Mouse (Mus musculus): ENCODE data around the gene Fbxl8. TPM values are rescaled to one million over a fixed set of nuclear protein-coding genes. Genes with fewer than 3 reads are reported as not detected.

Fbxl8 gene
- total and polyA plus RNA-seq, 2 experiments from 2014 or later = 1.2 to 3.1 TPM

DNA sequence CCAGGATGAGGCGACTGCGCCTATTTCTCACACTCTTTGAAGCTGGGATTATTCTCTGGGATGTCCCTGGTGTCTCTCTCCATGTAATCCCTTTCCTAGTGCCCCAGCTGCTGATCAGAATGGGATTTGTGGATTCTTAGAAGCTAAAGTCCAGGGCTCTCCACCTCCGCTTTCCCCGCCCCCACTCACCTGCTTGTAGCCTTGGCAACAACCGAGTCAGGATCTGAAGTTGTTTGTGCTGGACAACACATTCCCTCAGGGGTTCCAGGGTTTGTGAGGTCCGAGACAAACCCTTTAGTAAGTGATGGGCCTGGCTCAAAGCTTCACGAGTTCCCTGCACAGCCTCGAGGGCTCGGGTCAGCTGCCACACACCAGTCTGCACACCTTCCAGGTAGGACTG lies 30.3 kb downstream of the Fbxl8 start:
- H3K4me2 ChIP-seq (ENCODE audit: low read depth, low read length) = no peak overlapping the region
- WGBS = 70% methylated on average over 9 of the region's 9 CpGs
- H3K9ac ChIP-seq (replicated peaks; ENCODE audit: low read length) = no peak overlapping the region
- H3K27ac ChIP-seq = no peak overlapping the region
- TF ChIP-seq CTCF (IDR thresholded peaks at IDR 0.05; ENCODE audit: low read depth) = no peak
- H3K4me1 ChIP-seq (ENCODE audit: insufficient read depth, low read length) = peaks cover 19% of the 10 kb centered on the region
- H3K36me3 ChIP-seq (ENCODE audit: insufficient read depth, low read length) = peaks cover under 1% of the 10 kb centered on the region
- DNase-seq (ENCODE audit: low spot score) (no peak), ATAC-seq (no peak)
- no peaks in the 10 kb centered on the region for H3K9me3 ChIP-seq (ENCODE audit: low read length)
- H3K27me3 ChIP-seq (ENCODE audit: insufficient read depth, low read length) = no peaks in the 10 kb centered on the region
- H3K4me3 ChIP-seq (ENCODE audit: low read length) = no peak overlapping the region

DNA sequence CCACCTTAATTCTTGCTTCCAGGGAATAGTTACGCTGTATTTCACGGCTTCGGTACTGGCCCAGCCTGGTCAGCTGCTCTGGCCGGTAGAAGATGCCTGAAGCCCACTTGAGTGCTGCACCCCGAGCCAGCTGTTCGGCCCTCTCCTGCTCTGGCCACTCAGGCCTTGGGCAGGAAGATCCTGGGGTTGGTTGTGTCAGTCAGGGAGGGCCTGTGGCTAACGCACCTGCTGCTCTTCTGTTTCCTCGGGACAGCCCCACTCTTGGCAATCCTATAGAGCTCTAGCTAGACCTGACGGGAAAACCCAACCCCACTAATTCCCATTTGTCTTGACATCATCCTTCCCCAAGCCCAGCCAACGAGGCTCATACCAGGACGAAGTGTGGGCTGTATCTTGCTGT lies 30.8 kb downstream of the Fbxl8 start:
- Histone ChIP-seq H3K27me3 (ENCODE audit: insufficient read depth, low read length) (no peaks in the 10 kb centered on the region), H3K4me2 (ENCODE audit: low read depth, low read length) (0 out of 2 replicates have a peak overlapping the region, but pooled peaks have one; percentile 16), H3K4me3 (ENCODE audit: low read length) (no peak overlapping the region), H3K4me1 (ENCODE audit: insufficient read depth, low read length) (peaks cover 15% of the 10 kb centered on the region), H3K36me3 (ENCODE audit: insufficient read depth, low read length) (peaks cover 5% of the 10 kb centered on the region), H3K9me3 (ENCODE audit: low read length) (no peaks in the 10 kb centered on the region), H3K9ac (replicated peaks; ENCODE audit: low read length) (no peak overlapping the region), H3K27ac (no peak overlapping the region)
- no peak for TF ChIP-seq CTCF (IDR thresholded peaks at IDR 0.05; ENCODE audit: low read depth)
- DNase-seq (ENCODE audit: low spot score) (no peak), ATAC-seq (no peak)
- WGBS = 68% methylated on average over 11 of the region's 11 CpGs

DNA sequence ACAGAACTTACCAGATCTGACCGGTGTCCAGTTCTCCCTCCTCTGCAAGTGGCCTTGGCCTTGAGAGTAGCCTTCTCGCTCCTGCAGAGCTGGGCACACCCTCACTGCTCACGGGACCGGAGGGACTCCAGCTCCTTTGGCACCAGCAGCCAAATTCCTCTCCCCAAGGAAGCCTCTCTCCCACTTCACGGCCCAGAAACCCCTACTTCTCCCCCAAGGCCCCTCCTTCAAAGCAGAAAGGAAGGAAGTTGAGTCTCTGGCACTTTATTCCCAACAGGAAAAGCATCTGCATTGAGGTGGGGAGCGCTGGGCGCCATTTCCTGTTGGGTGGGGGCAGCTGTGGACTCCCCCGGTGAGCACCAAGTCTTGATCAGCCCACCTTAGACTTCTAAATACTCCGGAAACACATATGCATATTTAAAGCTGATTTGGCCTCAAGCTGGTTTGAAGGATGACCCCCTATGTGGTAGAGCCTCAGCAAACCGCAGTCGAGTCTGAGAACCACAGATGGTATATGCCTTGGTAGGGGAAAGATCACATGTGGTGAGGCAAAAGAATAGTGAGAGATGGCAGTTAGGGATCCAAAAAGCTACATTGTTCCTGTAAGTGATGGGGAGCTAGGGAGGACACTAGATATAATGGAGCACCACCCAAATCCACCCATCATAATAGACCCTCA lies 31.6 kb downstream of the Fbxl8 start, which contains the start of gene Exoc3l:
TSS of gene Exoc3l (minus strand) at position 207 of the 679 bp plus-strand sequence.
- Histone ChIP-seq H3K36me3 (ENCODE audit: insufficient read depth, low read length) (peaks cover 11% of the 10 kb centered on the region), H3K4me3 (ENCODE audit: low read length) (peak within 1 kb of the TSS; percentile 96), H3K4me1 (ENCODE audit: insufficient read depth, low read length) (peaks cover 15% of the 10 kb centered on the region), H3K9ac (replicated peaks; ENCODE audit: low read length) (no peak within 1 kb of the TSS), H3K27me3 (ENCODE audit: insufficient read depth, low read length) (no peaks in the 10 kb centered on the region), H3K27ac (peak within 1 kb of the TSS; percentile 77; the same call in 1 of the 2 replicates), H3K4me2 (ENCODE audit: low read depth, low read length) (peak within 1 kb of the TSS; percentile 75), H3K9me3 (ENCODE audit: low read length) (no peaks in the 10 kb centered on the region)
- no peak for TF ChIP-seq CTCF (IDR thresholded peaks at IDR 0.05; ENCODE audit: low read depth)
- ATAC-seq (no peak), DNase-seq (ENCODE audit: low spot score) (no peak)
- 60% methylated on average over 11 of the region's 11 CpGs for WGBS

DNA sequence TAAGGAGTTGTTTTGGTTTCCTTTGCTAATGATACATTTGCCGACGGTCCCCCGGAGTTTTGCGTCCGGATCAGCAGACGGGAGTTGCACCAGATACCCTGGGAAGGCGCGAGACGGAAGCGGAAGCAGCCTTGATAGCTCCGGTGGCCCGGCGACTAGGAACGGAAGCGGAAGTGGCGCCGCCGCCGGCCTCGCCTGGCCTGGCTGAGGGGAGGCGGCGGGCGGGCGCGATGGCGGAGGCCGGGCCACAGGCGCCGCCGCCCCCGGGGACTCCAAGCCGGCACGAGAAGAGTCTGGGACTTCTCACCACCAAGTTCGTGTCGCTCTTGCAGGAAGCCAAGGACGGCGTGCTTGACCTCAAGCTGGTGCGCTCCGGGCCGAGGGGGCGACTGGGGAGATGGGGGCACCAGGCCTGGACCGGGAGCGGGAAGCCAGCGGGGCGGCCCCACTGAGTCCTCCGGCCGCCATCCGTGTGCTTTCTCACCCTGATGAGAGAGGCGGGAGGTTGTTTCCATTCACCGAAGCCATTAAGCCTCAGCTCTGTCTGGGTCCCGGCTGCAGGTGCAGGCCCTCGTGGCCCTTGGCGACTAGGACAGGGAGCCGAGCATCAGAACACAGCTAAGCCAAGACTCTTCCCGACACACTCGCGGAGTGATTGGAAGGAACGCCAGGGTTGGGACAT lies 33.2 kb downstream of the Fbxl8 start, which contains the start of gene E2f4:
TSS of gene E2f4 (plus strand) at position 153 of the 682 bp plus-strand sequence.
- WGBS = under 1% methylated on average over 58 of the region's 58 CpGs
- Histone ChIP-seq H3K4me2 (ENCODE audit: low read depth, low read length) (peak within 1 kb of the TSS; percentile 75), H3K9ac (replicated peaks; ENCODE audit: low read length) (peak within 1 kb of the TSS; percentile 94), H3K9me3 (ENCODE audit: low read length) (no peaks in the 10 kb centered on the region), H3K4me3 (ENCODE audit: low read length) (peak within 1 kb of the TSS; percentile 96), H3K36me3 (ENCODE audit: insufficient read depth, low read length) (peaks cover 25% of the 10 kb centered on the region), H3K4me1 (ENCODE audit: insufficient read depth, low read length) (peaks cover 15% of the 10 kb centered on the region), H3K27ac (peak within 1 kb of the TSS; percentile 77), H3K27me3 (ENCODE audit: insufficient read depth, low read length) (no peaks in the 10 kb centered on the region)
- ATAC-seq = peak; percentile 93
- no peak for TF ChIP-seq CTCF (IDR thresholded peaks at IDR 0.05; ENCODE audit: low read depth)
- DNase-seq (ENCODE audit: low spot score) = peak; percentile 96

DNA sequence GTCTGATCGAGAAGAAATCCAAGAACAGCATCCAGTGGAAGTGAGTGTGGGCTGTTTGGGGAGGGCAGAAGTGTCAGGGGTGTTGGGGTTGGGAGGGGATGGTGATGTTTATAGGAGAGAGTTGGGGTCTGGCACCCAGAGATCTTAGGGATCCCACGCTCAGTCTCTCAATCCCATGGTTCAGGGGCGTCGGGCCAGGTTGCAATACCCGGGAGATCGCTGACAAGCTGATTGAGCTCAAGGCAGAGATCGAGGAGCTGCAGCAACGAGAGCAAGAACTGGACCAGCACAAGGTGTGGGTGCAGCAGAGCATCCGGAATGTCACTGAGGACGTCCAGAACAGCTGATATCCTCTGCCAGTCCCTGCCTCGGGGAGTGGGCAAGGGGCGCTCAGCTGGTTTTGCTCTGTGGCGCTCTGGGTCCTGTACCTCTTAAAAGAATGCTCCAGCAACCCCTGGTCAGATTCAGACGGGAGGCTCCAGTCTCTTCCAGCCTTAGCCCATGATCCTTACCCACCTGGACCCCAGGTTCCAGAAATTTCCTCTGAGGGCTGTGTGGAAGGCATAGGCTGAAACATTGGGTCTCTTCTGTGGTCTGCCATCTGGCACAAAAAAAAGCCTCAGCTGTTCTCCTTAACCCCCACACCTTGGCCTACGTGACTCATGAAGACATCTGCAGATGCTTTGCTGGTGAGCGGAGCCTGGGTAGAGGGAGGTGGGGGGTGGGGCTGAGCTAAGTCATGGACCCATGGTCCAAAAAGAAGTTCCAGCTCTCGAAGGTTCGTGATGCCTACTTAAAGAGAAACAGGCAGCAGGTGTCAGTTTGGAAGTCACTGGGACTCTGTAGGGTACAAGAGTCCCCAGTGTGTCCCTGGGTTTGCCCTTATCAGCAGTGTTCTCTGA lies 34.2 kb downstream of the Fbxl8 start:
- 60% methylated on average over 18 of the region's 18 CpGs for WGBS
- Histone ChIP-seq H3K4me2 (ENCODE audit: low read depth, low read length) (peak overlapping the region; percentile 75), H3K9ac (replicated peaks; ENCODE audit: low read length) (peak overlapping the region; percentile 94), H3K4me1 (ENCODE audit: insufficient read depth, low read length) (peaks cover 15% of the 10 kb centered on the region), H3K4me3 (ENCODE audit: low read length) (peak overlapping the region; percentile 96), H3K9me3 (ENCODE audit: low read length) (no peaks in the 10 kb centered on the region), H3K27me3 (ENCODE audit: insufficient read depth, low read length) (no peaks in the 10 kb centered on the region), H3K27ac (peak overlapping the region; percentile 77; the same call in 1 of the 2 replicates), H3K36me3 (ENCODE audit: insufficient read depth, low read length) (peaks cover 33% of the 10 kb centered on the region)
- ATAC-seq (no peak), DNase-seq (ENCODE audit: low spot score) (no peak)
- TF ChIP-seq CTCF (IDR thresholded peaks at IDR 0.05; ENCODE audit: low read depth) = no peak

DNA sequence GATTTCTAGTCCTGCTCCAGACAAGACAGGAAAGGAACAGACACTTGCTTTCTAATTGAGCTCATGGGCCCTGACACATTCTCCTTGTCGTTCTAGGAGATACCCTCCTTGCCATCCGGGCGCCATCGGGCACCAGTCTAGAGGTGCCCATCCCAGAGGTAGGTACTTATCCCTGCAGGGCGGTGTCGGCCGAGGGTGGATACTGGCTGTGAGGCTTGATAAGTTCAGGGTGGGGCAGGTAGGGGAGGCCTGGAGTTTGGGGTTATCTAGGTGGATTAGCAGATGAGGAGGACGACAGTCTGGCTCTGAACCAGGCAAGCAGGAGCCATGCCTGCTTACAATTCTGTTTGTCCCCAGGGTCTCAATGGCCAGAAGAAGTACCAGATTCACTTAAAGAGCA lies 35.5 kb downstream of the Fbxl8 start:
- 95% methylated on average over 8 of the region's 8 CpGs for WGBS
- ATAC-seq (no peak), DNase-seq (ENCODE audit: low spot score) (no peak)
- Histone ChIP-seq H3K9ac (replicated peaks; ENCODE audit: low read length) (no peak overlapping the region), H3K4me2 (ENCODE audit: low read depth, low read length) (no peak overlapping the region), H3K4me3 (ENCODE audit: low read length) (no peak overlapping the region), H3K4me1 (ENCODE audit: insufficient read depth, low read length) (peaks cover 19% of the 10 kb centered on the region), H3K27me3 (ENCODE audit: insufficient read depth, low read length) (no peaks in the 10 kb centered on the region), H3K36me3 (ENCODE audit: insufficient read depth, low read length) (peaks cover 38% of the 10 kb centered on the region), H3K9me3 (ENCODE audit: low read length) (no peaks in the 10 kb centered on the region), H3K27ac (no peak overlapping the region)
- no peak for TF ChIP-seq CTCF (IDR thresholded peaks at IDR 0.05; ENCODE audit: low read depth)

Measured in hindbrain, postnatal 0 days (tissue).